Mouse (Mus musculus) spleen, adult 2 months (tissue): ENCODE data around the gene Med16.

Experiments
- CTCF ChIP-seq: fragments of 200-500 bp; IDR thresholded peaks from 2 replicates; pipeline ENCODE4 v1.5.1; 2011; ENCODE audit warnings: mild to moderate bottlenecking, inconsistent platforms; ENCODE audit not compliant: insufficient read depth, insufficient read length, insufficient replicate concordance; ENCODE audit errors: extremely low read depth
- POLR2A ChIP-seq: fragments of 200-500 bp; IDR thresholded peaks from 2 replicates; pipeline ENCODE4 v1.6.1; 2011; ENCODE audit warnings: low read depth, low read length, inconsistent platforms

DNA sequence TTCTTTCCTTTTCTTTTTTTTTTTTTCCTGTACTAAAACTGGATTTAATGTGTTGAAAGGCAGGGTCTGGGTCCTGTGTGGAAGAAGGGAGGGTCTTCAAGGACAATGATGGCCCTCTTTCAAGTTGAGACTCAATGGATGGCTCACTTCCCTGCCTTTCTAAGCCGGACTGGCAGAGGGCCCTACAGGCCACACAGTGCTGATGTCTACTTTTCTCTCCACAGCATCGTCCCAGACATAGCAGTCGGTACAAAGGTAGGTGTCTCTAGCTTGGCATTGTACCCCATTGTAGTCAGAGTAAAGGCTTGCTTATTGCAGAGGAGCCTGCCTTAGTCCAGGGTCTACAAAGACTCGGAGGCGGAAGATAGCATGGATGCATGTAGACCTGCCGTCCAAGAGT, 52.4 kb downstream of the Med16 start:
- TF ChIP-seq CTCF (no peak), POLR2A (no peak)
